Mouse (Mus musculus) embryonic fibroblast, embryonic 13.5 days (primary cell): ENCODE results near the gene Platr17.
"Not testable (repeated sequence)": the region's sequence is repeated elsewhere in the genome, so short reads cannot be mapped to it uniquely, and the experiment has no call there.

Experiments used
- CTCF ChIP-seq: IDR thresholded peaks from 2 replicates; pipeline ENCODE4 v1.5.1; 2011; ENCODE audit warnings: mild to moderate bottlenecking, control low read depth, low read length, moderate library complexity, borderline replicate concordance; ENCODE audit not compliant: insufficient read depth
- POLR2A ChIP-seq: IDR thresholded peaks from 2 replicates; pipeline ENCODE4 v1.6.1; 2011; ENCODE audit warnings: low read depth, mild to moderate bottlenecking, control low read depth, low read length, moderate library complexity

- TF ChIP-seq CTCF, POLR2A: not testable (repeated sequence)
Observed at GRCm38 (mm10) chr17:33903911-33904651, 854 bp upstream of the Platr17 start.
